Mouse (Mus musculus): ENCODE measurements around the gene Amz2.
"Not testable (repeated sequence)": the region's sequence is repeated elsewhere in the genome, so short reads cannot be mapped to it uniquely, and the experiment has no call there.

Amz2 gene

GRCm38 (mm10) chr11:109470921-109471861 lies 45.4 kb downstream of the Amz2 start:
- DNase-seq (ENCODE audit: low spot score in 2 of 2), result no peak

GRCm38 (mm10) chr11:109472171-109472691 lies 46.5 kb downstream of the Amz2 start:
- peak in 1 of 2 experiments; percentile 6 for DNase-seq (ENCODE audit: low spot score in 2 of 2)

- DNase-seq (ENCODE audit: low spot score in 2 of 2), result no peak
These were observed 47.0 kb downstream of the Amz2 start for GRCm38 (mm10) chr11:109472821-109473170.

DNA sequence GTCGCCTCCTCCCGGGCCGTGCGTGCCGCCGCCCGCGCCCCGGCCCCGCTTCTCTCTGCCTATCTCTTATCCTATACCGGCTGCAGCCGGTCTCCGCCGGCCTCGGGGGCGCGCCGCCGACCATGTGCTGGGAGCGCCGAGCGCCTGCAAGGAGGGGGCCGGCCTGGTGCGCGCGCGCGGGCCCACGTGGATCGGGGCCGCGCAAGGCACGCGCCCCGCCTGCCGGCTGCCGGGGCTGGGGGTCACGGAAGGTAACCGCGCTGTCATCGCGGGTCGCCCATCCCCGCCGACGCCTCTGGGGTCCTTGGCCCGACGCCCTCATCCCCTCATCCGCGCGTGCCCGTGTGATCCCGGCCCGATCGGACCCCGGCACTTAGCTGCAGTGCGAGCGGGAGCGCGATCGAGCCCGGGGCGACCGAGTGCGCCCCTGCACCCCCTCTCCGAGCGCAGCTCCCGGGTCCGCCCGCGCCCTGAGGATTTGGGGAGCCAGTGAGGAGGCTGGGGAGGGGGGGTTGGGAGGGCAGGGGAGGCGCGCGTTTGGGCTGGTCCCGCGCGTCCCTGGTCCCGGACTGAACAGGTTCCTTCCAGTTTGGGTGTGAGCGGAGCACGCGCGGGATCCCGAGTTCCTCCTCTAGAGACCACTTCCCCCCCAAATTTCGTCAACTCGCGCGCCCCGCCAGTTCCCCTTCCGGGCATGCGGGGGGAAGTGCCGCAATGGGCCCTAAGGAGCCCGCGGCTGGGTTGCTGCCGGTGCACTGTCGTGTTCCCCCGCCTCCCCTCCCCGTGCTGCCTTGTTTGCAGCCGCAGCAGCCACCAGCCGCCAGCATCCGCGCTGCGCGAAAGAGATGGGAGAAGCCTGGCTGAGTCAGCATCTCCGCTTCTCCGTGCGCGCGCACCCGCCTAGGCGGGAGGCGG lies 47.7 kb downstream of the Amz2 start, which contains the start of the genes Arsg and Slc16a6:
Gene Arsg (plus strand): TSS at position 204 of the 915 bp plus-strand sequence.
Gene Slc16a6 (minus strand): TSS at position 428 of the 915 bp plus-strand sequence.
- peak; percentile 62 to 68 for DNase-seq (ENCODE audit: low spot score in 2 of 2)

GRCm38 (mm10) chr11:109474086-109474742 lies 48.5 kb downstream of the Amz2 start:
- DNase-seq (ENCODE audit: low spot score in 2 of 2), result no peak

DNA sequence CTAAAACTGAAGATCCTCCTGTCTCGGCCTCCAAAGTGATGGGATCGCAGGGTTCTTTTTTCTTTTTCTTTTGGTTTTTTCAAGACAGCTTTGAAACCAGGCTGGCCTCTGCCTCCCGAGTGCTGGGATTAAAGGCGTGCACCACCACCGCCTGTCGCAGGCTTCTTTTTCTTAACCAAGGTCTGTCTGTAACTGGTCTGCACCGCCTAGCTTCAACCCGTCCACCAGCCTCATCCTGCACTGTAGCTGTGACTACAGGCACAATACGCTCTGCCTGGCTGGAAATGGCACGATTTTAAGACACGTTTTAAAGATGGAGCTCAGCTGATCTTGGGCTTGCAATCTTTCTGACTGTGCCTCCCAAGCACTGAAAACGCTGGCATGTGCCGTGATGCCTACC lies 49.1 kb downstream of the Amz2 start:
- no peak for DNase-seq (ENCODE audit: low spot score in 2 of 2)

GRCm38 (mm10) chr11:109475717-109476116 lies 50.0 kb downstream of the Amz2 start:
- DNase-seq (ENCODE audit: low spot score in 2 of 2), result no peak

DNA sequence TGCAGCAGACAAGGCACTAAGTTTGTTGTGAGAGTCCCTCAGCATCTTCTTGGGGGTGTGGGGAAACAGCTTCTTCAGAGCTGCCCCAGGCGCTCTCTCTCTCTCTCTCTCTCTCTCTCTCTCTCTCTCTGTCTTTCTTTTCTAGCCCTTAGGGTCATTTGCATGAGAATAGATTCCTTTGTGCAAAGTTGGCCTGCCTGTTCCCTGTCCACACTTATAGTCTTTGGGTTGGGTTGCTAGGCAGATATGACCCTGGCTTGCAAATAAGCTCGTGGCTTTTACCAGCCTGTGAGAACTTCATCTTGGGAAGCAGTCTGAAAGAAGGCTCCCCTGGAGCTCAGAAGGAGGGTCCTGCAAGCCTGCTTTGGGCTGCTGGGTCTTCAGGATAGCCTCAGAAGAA lies 50.5 kb downstream of the Amz2 start:
- no peak for DNase-seq (ENCODE audit: low spot score in 2 of 2)

GRCm38 (mm10) chr11:109476653-109477052 lies 50.9 kb downstream of the Amz2 start:
- DNase-seq (ENCODE audit: low spot score in 2 of 2), result no peak

DNA sequence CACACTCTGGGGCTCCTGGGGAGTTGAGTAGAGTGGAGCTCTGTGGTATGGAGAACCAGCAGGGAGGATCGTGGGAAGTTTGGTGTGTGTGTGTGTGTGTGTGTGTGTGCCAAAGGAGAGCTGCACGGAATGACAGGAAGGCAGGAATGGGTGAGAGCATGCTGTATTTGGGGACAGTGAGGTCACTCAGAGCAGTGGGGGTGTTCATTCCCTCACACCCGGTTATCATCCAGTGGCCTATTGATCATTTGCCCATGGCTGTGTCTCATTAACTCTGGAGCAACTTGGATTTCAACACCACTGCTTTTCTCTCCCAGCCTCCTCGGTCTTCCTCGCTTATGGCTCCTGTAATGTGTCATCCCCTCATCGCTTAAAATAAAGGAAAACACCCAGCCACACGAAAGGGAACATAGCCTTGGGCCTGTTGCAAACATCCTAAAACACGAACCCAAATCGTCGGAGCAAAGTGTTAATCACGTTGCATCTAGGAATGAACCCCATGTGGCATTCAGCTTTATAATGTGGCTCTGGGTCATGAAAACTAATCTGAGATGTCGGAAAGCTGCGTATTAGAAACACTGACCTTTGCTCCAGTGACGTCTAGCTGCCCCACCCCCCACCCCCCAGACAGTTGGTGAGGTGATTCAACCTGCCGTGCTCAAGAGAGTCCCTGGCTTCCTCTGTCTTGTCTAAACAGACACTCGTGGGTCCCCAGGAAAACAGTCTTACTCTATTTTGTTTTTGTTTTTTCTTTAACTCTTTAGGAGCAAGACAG lies 52.0 kb downstream of the Amz2 start:
- DNase-seq (ENCODE audit: low spot score in 2 of 2), result no peak

DNA sequence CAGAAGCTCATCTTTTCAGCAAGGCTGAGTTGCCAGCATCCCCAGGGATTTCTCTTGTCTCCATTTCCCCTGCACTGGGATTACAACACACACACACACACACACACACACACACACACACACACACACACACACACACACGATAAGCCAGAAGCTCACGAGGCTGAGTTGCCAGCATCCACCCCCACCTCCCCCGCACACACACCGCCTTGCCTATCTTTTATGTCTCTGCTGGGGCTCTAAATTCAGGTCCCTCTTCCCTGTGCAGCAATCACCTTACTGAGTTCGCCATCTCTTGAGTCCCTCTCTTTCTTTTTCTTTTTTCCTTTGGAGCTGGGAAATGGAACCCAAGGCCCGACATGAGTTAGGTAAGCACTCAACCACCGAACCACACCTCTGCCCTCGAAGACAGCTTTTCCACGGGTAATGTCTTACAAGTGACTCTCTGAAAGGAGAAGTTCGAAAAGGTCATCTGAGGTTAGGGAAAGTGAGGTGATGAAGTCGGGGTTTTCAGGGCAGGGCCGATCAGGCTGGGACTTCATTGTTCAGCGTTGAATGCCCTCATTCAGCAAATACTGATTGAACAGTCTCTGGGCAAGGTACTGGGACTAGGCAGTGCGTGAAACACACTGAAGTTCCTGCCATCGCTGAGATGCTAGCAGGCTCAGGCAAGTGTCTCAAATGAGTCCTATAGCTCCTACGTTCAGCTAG lies 54.0 kb downstream of the Amz2 start:
- DNase-seq (ENCODE audit: low spot score in 2 of 2), result no peak

DNA sequence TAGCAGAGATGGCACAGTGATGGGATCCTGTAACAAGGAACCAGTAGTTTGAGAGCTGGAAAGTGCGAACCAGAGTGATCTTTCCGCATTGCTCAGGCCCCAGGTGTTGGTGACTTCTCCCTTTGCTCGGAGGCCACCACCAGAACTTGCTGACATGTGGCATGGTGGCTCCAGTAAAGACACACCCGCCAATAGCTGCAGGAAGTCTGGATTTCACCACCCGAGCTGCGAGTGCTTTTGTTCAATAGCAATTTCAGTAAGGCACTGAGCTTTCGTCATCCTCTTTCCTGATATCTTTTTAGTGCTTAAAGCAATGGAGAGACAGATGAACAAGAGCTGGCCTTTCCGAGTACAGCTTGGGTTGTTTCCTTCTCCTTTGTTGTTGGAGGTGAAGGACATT lies 54.7 kb downstream of the Amz2 start:
- no peak for DNase-seq (ENCODE audit: low spot score in 2 of 2)

DNA sequence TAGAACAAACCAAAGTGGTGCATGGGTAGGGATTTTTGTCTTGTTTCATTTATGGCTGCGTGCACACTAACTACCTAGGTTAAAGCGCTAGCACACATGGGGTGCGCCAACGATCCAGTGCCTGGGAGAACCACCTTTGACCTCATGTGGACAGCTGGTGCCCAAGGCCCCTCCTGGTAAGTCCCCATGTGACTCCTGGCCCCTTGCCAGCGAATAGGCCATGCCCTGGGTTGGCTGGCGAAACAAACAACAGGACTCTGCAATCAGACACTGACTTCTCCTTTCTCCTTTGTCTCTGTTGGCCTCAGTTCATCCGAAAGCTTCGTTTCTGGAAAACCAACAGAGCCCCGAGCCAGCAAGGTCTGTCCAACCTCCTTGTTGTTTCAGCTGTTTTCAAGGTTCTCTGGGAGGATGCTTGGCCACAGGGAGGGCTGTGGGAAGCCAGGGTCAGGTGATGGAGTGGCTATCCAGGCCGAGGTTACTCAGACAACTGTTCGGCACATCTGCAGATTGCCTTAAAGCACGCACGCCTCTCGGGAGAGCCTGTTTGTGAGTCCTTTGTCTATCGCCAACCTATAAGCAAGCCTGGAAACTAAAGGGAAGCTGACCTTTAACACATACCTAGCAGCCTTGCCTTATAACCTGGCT lies 59.8 kb downstream of the Amz2 start:
- peak in 1 of 2 experiments; percentile 42 for DNase-seq (ENCODE audit: low spot score in 2 of 2)

DNA sequence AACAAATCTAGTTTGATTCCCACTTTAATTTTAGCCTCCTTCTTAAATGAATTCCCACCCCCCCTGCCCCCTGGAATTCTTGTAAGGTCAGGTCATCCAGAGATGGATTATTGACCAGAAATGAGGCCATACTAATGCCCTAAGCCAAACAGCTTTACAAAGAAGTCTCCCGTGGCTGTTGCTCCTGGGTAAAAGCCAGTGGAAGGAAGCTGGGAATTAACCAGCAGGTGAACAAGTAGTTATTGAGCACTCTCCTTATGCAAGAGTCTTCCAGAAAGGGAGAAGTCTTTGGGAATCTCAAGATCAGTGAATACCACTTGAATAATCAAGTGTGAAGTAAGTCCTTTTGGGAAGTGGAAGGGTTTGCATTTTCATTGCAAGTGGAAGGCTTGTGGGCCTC lies 61.4 kb downstream of the Amz2 start:
- DNase-seq (ENCODE audit: low spot score in 2 of 2), result no peak

DNA sequence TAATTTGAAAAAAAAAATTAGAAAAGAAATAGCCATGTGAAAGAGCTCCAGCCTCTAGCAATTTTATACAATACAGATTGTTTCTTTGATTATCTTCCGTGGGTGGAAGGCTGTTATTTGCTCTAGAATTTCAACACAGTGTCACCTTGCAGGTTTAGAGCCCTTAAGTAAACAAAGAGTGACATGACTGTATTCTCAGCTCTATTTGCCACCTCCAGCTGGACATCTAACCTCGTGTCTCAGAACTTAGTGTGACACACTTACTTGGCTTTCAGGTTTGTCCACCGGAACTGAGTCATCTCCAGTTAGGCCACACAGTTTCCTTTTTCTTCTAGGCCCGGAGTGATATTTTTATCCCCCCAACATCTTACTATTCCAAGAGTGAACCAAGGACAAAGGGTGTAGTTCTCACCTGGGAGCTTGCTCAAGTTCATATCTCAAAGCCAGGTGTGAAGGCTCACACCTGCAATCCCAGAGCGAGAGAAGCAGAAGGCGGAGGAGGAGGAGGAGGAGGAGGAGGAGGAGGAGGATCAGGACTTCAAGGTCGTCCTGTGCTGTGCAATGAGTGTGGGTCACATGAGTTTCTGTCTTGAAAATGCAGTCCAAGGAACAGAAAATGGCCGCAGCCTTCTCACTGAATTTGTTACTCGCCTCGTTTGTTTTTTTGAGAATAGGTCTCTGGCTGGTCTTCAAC lies 62.4 kb downstream of the Amz2 start:
- peak in 1 of 2 experiments; percentile 36 for DNase-seq (ENCODE audit: low spot score in 2 of 2)

- DNase-seq (ENCODE audit: low spot score in 2 of 2), result no peak
These were observed 64.0 kb downstream of the Amz2 start for GRCm38 (mm10) chr11:109489763-109490162.

GRCm38 (mm10) chr11:109491844-109492243 lies 66.1 kb downstream of the Amz2 start:
- DNase-seq (ENCODE audit: low spot score in 2 of 2), result no peak

- DNase-seq (ENCODE audit: low spot score in 2 of 2), result not testable (repeated sequence)
These were observed 67.2 kb downstream of the Amz2 start for GRCm38 (mm10) chr11:109492847-109493464.

All from urinary bladder, postnatal 36 days (tissue).